Mouse (Mus musculus) ES-E14 (cell line): ENCODE data around the gene Polr1c.

Experiments
- CHD2 ChIP-seq: IDR thresholded peaks from 2 replicates; pipeline ENCODE4 v1.6.1; 2014; ENCODE audit warnings: mild to moderate bottlenecking, low read depth, low read length, inconsistent platforms
- ZNF384 ChIP-seq: IDR thresholded peaks from 2 replicates; pipeline ENCODE4 v1.6.1; 2012; ENCODE audit warnings: low read depth, low read length, inconsistent platforms

GRCm38 (mm10) chr17:46242993-46243392, 4.9 kb downstream of the Polr1c start:
- TF ChIP-seq CHD2 (no peak), ZNF384 (no peak)
